Mouse (Mus musculus): ENCODE results near the gene Ccdc57.
"Not testable (repeated sequence)": the region's sequence is repeated elsewhere in the genome, so short reads cannot be mapped to it uniquely, and the experiment has no call there.

The Ccdc57 gene

DNA sequence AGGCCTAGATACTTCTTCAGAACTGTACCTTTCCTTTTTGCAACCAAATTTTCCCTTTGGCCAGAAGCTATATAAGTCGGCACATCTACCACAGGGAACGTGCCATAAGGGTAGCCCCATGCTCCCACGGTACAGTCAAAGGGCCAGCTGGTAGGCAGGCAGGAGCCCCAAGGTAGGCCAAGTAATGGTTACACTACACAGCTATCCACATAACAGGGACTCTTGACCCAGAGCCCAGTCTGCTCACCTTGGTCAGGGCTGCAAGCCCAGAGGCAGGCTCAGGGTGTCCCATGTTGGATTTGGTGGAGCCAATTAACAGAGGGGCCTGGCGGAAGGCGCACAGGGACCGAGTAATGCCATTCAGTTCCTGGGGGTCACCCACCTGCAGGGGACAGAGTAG lies 113.1 kb downstream of the Ccdc57 start:
- peak; percentile 82 for DNase-seq

DNA sequence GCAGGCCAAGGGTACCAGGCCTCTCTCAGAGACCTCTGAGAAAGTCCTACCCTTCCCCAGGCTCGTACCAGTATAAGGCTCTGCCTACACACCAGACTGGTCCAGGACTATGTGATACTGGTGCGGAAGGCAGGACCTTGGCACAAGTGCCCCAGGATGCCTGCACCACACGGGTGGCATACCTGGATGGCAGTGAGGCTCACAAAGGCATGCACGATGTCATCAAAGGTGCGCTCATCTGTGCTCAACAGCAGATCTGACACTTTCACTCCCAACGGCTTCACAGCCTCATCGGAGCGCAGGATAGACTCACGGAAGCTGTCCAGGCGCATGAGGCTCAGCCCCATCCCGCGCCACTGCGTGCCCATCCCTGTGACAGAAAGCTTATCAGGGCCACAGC lies 114.4 kb downstream of the Ccdc57 start:
- DNase-seq, result peak; percentile 35

DNA sequence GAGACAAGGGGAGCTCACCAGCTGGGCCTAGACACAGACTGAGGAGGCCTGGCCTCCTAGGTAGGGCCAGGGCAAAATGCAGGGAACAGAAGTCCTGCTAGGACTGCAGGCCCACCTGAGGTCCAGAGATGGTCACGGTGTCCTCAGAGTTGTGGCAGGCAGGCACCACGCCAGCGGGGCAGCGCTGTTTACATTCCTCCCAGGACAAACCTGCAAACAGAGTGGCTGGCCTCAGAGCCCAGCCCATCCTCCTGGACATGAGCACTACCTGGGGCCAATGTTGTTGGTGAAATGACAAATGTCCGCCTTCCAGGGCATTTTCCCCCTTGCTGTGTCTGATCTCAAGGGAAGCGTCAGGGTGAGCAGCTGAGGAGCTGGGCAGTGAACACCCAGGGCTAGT lies 115.3 kb downstream of the Ccdc57 start:
- no peak for DNase-seq

DNA sequence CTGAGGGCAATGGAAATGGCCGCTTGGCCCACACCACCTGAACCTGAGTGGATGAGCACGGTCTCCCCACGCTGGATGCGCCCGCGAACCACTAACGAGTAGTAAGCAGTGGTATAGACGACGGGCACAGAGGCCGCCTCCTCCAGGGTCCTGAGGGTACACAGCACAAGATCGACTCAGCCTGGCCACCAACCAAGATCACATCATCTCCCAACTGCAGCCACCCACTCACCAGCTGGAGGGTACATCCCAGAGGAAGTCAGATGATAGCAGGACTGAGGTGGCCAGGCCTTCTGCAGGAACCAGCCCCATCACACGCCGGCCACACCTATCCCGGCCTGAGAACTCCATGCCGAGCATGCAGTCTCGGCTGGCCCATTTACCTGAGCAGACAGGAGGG lies 120.6 kb downstream of the Ccdc57 start:
- peak; percentile 18 for DNase-seq

DNA sequence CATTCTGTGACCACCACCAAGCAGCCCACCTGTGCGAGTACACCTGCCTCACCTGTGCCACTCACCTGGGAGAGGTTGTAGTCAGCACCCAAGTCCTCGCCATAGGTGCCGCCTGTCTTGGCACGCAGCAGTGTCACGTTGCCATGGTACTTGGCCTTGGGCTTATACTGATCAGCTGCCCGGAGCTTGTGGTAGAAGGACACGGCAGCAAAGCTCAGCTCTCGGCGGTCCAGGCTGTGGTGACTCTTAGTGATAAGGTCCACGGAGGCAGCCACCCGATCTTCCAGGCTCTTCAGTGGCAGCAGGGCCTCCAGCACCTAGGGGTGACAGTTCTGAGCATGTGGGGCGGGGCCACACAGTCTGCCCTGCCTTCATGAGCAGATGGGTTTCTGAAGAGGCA lies 124.7 kb downstream of the Ccdc57 start:
- DNase-seq, result no peak

DNA sequence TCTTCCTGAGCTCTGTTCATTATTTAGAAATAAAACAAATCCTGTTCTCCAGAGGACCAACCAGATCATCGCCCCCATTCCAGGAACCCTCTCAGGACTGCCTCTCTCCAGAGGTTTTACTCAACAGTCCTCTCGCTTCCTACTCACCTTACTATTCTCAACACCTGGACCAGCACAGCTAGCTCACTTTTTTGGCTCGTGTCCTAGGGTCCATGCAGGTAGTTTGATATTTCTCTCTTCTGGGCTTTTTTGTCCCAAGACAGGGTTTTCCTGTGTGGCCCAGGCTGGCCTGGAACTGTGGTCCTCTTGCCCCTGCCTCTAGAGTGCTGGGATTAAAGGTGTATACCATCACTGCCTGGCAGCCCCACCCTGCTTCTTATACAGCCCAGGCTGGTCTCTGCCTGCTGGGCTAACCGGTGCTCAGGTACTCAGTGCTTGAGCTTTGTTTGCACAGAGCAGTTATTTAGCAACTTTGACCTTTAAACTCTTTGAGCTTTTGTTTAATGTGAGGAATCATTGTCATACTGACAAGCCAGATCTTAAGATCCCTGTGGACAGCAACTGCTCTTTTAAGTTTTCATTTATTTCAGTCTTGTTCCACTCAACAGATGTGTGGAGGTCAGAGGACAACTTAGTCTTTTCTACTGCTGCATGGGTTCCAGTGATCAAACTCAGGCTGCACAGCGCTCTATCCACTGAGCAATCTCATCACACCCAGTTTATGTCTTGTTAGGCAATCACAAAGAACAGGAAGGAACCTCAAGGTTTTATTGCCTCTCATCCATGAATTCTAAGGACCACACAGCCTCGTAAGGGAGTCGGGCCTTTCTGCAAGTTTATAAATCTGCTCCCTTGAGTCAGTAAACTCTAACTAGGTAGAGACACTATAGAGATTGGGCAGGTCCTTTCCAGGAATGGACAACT lies 127.0 kb downstream of the Ccdc57 start:
- DNase-seq, result no peak

DNA sequence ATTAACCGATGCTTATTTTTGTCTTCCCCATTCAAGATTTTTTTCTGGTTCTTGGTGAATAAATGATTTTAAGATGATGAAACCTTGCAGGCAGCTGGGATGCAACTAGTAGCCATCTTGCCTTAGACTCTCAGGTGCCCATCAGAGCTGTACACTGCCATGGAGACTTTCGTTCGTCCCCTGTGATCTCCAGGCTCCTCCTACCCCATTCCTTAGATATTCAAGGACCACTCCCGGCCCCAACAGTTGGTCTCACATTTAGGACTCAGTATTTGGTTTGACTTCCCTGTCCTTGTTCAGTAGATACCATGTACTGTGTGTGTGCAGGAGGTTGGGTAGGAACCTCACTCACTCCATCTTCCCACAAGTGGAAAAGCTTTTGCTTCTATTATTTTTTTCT lies 127.9 kb downstream of the Ccdc57 start:
- DNase-seq, result no peak

DNA sequence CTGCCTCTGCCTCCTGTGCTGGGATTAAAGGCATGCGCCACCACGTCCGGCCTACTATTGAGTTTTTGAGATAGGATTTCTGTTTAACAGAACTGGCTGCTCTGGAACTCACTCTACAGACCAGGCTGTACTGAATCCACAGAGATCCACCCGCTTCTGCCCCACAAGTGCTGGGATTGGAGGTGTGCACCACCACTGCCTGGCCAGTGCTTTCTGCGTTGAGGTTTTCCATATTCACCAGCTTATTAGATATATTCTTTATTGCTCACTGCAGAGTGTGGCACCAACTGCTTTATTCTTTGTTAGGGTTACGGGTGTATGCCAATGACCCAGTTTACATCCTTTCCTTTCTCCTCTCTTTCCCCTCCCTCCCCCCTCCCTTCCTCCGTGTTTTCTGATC lies 128.4 kb downstream of the Ccdc57 start:
- no peak for DNase-seq

DNA sequence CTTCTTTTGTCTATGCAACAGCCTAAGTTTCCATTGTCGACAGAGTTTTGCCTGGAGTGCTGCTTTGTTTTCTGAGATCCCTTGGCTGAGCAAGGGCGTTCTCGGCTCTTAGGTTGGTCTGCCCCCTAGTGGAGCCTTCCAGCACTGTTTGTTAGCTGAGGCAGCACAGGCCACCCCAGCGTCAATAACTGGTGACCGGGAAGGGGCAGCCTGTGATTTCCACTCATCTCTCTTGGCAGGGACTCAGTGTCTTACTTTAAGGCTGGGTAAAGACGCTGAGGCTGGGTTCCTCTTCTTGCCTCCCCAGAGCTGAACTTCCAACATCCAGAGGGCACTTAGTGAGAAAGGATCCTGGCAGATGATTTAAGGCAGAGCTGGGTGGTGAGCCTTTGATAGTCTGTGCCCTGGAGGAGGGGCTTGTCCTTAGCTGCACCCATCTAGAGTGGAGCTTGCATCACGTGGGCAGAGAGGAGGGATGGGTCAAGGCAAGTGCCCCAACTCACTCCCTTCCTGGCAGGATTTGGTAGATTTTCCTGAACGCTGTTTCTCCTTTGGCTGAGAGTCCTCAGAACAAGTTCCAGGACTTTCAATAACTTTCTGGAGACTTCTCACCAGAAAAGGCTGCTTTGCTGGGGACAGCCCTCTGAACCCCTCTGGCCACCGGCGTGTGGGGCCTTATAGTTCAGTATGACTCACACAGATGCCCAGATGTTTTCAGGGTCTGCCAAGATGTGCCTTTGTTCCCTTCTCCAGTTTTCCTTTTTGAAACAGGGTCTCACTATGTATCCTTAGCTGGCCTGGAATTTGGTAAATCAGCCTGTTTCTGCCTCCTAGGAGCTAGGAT lies 132.4 kb downstream of the Ccdc57 start:
- DNase-seq, result peak; percentile 74

DNA sequence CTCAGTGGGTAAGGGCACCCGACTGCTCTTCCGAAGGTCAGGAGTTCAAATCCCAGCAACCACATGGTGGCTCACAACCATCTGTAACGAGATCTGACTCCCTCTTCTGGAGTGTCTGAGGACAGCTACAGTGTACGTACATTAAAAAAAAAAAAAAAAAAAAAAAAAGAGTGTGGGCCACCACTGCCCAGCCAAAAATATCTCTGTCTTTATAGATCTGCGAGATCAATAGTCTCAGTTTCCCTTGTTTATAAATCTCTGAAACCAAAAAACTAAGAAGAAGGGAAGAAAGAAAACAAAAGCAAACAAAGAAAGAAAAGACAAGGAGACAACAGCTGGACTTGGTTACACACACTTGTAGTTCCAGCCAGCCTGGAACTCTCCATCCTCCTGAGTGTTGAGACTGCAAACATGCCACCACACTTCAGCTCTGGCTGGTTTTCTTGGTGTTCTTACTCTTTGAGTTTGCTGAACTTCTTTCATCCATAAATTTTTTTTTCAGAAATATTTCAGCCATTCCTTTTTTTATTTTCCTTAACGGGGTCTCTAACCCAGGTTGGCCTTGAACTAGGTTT lies 133.3 kb downstream of the Ccdc57 start:
- DNase-seq, result no peak

DNA sequence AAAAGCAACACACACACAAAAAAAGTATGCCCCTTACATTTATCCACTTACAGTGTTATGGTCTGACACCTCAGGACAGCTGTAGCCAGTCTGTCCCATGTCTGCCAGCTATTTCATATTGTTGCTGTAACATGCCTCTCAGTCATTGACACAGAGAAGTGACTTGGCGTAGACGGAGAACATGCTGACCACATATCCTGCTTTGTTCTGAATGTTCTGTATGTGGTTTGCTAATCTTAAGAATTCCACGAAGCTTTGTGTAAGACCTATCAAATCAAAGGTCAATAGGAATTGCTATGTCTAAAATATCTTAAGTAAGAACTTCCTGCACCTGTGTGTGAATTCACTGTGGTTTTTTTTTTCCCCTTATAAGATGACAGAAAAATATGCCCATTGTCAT lies 134.4 kb downstream of the Ccdc57 start:
- no peak for DNase-seq

DNA sequence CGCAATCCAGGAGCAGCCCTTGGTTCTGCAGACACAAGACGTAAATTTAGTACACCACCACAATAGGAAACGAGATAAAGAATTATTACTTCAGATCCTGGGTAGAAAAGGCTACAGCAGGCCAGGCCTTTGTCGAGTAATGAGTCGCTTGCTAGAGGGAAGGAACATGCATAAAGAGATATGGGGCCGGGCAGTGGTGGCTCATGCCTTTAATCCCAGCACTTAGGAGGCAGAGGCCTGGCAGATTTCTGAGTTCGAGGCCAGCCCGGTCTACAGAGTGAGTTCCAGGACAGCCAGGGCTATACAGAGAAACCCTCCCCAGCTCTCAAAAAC lies 136.1 kb downstream of the Ccdc57 start:
- DNase-seq, result no peak

DNA sequence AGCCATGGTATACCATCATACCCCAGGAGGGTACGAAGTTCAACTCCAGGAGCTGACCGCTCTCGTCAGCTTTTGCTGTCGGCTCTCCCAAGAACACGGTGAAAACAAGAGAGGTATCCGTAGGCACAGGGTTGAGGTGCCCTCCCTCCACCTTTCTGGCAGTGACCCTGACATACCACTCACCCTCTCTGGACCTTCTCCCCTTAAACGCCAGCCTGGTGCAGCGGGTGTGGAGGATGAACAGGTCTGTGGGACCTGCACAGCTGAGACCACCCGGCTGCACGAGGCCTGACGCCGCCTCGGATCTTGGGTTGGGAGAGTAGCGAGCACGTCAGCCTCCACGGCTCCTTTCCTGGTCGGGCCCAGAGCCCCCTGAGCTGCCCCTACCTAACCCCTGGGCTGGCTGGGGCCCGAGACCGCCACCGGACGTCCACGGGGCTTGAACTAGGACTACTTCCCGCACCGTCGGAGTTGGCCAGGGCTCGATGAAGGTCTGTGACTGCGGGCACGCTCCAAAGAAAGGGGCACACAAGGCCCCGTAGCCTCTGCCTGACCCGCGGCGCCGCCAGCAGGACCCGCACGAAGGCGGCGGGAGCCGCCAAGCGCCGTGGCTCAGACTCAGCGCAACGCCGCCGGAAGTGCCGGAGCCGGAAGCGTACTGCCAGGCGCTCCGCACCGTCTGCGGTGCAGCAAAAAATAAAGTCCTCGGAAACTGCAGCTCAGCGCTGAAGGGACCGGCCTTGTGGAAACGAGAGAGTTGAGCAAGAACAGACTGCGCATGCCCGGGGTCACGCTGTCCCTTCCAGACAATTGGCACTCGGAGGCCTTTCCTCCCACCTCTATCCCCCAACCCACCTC lies 136.7 kb downstream of the Ccdc57 start, which contains the start of gene Dus1l:
Gene Dus1l (minus strand): TSS at position 648 of the 858 bp plus-strand sequence.
- DNase-seq, result peak; percentile 95

DNA sequence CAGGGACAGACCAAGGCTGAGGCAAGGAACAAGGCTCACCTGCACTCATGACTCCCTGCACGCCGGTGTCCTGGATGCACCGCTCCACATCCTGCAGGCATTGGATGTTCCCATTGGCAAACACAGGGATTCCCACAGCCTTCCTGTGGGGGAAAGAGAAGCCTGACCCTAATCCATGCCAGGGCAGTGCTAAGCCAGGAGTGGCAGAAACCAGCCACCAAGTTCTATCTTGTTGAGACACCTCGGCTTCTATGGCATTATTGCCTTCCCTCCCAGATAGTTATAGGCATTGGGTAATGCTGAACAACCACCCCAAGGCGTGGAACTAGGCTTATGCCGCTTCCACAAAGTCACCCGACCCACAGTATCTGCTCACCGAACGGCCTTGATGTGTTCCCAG lies 140.0 kb downstream of the Ccdc57 start:
- DNase-seq, result no peak

DNA sequence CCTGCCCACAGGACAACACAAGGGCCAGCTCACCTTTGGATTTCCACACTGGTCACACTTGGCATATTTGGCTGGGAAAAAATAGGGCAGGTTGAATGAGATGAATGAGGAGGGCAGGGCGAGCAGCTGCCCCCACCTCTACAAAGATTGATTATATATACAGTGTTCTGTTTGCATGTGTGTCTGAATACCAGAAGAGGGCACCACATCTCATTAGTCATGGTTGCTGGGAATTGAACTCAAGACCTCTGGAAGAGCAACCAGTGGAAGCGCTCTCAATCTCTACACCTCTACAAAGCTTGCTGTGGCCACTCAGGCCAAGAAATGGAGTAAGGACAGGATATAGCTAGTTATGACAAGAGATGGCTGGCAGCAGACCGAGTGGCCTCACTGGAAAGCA lies 142.9 kb downstream of the Ccdc57 start:
- peak; percentile 4 for DNase-seq

DNA sequence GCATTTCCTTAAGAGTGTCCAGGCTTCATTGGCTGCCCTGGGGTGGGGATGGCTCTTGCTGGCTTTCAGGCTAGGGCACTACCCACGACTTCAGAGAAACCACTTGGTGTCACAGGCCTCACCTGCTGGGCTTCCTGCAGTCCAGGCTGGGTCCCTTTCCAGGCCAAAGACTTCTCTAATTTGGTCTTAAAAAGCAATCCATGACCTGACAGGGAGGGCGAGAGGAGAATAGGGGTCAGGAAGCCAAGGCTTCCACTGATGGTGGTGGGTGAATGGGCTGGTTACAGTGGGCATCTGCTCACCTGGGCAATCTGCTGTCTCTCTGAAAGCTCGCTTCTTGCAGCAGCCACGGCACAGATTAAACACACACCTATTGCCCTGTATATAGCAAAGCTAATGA lies 143.3 kb downstream of the Ccdc57 start:
- peak; percentile 6 for DNase-seq

DNA sequence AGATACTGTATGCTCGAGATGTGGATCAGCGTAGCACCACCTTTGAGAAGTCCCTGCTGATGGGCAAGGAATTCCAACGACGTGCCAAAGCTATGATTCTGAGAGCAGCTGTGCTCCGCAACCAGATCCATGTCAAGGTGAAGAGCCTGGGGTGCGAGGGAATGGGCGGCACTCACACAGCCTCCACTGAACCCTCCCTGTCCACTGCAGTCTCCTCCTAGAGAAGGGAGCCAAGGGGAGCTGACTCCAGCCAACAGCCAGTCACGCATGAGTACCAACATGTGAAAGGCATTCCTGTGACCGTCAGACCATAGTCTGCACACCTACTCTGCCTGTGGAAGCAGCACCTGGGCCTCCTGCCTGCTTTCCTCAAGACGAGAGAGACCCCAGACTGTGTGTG lies 144.2 kb downstream of the Ccdc57 start:
- peak; percentile 4 for DNase-seq

DNA sequence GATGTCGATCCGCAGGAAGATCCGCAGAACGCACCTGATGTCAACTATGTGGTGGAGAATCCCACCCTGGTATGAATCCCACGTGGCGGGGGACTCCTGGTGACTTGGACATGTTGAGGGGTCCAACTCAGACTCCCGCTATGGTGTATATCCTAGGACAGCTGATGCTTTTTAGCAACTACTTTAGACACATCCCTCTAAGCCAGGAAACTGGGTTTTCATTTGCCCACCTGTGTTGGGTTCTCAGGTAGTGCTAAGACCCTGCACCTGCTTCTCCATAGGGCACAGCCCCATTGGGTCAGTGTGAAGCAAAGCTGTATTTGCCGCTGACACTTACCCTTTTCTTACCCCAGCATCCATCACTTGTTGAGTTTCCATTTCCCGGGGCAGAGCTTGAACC lies 147.5 kb downstream of the Ccdc57 start:
- DNase-seq, result no peak

DNA sequence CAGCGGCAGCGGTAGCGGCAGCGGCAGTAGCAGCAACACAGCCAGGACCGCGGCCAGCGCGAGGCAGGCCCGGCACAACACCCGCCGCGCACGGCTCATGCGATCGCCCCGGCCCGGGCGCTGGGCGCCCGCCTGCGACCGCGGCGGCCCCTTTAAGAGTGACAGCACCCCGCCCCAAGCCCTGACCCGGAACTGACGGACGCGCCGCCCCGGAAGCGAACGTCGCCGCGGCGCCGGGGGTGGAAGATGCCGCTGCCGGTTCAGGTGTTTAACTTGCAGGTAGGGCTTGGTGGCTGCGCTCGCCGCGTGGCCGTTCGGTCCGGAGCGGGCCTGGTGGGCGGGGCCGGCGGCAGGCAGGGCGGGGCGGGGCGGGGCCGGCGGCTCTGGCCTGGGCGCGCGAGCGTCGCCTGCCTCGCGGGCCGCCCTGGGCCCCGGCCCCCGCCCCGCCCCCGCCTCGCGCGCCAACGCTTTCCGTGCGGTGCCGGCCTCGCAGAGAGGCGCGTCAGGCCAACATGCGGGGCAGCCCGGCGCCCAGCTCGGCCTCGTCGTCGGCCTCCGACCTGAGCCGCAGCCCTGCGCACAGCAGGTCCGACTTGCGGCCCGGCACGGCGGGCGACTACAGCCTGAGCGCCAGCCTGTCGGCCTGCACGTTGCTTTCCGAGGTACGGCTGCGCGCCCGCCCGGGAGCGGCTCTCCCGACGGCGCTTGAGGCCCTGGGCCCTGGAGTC lies 148.4 kb downstream of the Ccdc57 start, which contains the start of the genes Rfng and Gps1:
Gene Rfng (minus strand): TSS at position 144 of the 728 bp plus-strand sequence.
Gene Gps1 (plus strand): TSS at position 209 of the 728 bp plus-strand sequence.
- peak; percentile 81 for DNase-seq

DNA sequence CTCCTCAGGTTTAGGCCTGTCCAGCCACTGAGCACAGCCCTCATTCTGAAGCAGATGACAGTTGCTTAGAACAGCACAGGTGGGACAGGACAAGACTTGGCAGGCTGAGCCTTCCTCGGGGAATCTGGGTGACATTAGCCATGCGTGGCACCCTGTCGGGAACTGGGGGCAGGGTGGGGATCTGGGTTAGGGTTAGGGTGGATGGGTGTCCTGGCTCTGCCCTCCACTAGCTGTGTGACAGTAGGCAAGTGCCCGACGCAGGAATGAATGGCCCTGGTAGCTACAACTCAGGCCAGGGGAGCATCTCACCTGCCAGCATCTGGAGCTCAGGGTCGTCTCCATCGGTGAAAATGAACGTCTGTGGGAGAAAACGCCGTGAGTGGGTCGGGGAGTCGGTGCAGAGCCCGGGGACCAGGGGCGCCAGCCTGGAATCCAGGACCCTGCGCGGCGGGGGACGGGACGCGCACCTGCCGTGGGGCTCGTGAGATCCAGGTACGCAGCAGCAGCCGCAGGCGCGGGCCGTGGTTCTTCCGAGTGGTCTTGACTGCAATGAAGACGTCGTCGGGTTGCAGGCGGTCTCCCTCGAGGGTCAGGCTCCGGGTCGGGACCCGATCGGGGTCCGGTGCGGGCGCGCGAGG lies 149.1 kb downstream of the Ccdc57 start:
- peak; percentile 65 for DNase-seq

DNA sequence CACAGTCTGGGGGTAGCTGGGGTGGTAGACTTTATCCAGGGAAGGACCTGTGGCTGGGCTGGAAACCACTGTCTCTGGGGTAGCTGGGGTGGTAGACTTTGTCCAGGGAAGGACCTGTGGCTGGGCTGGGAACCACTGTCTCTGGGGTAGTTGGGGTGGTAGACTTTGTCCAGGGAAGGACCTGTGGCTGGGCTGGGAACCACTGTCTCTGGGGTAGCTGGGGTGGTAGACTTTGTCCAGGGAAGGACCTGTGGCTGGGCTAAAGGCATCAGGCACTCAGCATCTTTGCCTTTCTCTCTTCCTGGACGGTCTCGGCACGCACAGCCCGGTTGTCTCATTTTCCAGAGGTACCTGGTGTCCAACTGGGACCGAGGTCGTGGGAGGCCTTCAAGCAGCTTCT lies 151.3 kb downstream of the Ccdc57 start:
- DNase-seq, result not testable (repeated sequence)
